Mouse (Mus musculus): ENCODE measurements at regions not wholly inside any gene's neighbourhood (a gene's known extent, or its start where the extent isn't known, plus 50 kb on each side); places are given as distances from the start of the nearest gene placed in this dataset.

DNA sequence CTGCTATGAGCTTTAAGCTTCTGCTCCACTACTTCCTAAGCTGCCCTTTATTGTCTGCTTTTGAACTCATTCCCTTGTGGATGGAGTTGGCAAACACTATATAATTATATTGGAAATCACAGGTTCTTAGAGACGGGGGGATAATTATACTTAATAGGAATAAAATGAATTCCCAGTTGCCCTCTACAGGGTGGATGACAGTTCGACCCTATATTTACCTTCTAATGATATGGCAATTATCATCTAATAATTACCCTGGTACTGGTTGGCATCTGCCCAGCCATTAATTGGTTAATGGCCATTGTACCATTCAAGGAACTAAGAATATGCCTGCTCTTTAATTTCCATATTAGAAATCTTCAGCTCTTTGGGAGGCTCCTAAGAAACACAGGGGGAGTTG is 302.5 kb upstream of the 4931429L15Rik start:
- DNase-seq (ENCODE audit: low spot score), result no peak

DNA sequence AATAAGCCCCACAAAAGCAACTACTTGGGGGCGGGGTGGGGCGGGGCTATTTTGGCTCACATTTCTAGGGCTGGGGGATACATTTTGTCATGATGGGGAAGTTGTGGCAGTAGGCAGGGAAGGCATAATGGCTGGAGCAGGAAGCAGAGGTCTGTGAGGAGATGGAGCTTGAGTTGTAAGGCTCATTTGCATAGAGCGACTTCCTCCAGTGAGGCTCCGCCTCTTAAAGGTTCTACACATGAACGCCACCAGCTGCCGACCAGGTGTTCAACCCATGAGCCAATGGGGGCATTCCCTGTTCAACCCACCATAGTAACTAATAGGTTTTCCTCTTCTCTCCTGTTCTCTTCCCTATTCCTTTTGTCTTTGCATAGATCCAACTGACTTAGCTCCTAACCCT is 302.1 kb upstream of the 4931429L15Rik start:
- no peak for DNase-seq (ENCODE audit: low spot score)

DNA sequence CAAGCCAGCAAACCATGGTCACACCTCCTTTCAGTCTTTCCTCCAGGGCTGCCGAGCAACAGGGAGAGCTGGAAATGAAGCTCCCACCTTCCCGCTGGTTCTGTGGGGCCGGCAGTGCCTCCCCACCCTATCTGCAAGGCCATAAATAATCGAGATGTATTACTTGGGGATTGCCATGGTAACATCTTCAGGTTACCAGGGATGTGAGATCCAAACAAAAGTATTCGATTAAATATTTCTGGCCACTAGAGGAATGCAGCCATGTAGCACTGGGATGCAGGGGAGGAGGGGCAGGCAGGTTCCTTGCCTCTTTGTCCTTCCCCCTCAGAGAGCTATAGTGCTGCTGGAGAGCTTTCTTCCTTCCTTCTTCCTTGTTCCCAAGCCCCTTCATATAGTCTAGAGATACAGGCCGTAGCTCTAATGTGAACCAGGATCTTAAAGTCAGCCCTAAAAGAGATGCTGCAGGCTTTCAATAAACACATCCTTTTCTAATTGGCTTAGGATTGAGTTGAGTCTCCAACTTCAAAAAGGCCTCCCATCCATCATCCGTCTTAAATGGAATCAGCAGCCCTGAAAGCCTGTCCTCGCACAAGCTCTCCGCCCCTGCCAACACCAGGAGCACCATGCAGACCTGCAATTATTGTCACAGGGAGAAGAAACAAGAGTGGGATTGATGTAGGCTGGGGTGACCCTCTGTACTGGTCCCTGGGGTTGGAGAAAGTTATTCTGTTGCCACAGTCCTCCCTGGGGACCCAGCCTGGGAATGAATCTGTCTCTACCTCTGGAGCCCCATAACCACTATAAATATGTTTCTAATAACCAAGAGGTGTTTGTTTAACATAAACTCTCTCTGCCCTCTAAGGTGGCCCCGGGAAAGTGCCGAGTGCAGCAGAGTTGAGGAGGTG is 290.6 kb upstream of the 4931429L15Rik start:
- DNase-seq (ENCODE audit: low spot score), result no peak

DNA sequence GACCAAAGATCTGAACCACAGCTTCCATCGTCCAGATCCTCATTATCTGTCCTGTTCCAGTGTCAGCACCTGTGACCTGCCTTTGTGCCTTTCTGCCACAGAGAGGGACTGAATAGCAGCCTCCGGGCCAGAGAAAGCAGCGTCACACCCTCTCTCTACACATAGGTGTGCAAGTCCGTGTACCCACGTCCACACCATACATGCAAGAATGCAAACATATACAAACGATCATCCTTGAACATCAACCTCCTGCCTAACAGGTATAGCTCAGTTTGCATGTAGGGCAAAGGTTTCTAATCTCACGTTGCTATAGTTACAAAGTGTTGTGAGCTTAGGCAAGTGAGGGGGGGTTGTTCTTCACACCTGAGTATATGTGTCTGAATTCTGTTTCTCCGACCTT is 288.9 kb upstream of the 4931429L15Rik start:
- no peak for DNase-seq (ENCODE audit: low spot score)

DNA sequence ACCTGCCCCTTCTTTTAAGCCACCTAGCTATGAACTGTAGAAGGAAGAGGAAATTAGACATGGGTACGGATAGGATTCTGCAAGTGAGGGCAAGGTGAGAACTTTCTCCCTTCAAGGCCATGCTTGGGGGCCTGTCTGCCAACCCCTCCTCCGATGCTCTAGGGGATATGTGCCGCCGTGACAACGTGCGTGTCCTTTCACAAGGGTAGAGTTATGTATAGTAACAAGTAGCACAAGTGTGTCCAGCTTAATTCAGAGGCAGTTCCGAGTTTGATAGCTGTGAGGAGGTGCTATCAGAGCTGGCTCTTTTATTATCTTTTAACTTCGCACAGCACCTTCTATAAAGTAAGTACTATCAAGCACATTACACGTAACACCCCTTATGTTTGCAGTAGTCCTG is 281.0 kb upstream of the 4931429L15Rik start:
- DNase-seq (ENCODE audit: low spot score), result no peak

DNA sequence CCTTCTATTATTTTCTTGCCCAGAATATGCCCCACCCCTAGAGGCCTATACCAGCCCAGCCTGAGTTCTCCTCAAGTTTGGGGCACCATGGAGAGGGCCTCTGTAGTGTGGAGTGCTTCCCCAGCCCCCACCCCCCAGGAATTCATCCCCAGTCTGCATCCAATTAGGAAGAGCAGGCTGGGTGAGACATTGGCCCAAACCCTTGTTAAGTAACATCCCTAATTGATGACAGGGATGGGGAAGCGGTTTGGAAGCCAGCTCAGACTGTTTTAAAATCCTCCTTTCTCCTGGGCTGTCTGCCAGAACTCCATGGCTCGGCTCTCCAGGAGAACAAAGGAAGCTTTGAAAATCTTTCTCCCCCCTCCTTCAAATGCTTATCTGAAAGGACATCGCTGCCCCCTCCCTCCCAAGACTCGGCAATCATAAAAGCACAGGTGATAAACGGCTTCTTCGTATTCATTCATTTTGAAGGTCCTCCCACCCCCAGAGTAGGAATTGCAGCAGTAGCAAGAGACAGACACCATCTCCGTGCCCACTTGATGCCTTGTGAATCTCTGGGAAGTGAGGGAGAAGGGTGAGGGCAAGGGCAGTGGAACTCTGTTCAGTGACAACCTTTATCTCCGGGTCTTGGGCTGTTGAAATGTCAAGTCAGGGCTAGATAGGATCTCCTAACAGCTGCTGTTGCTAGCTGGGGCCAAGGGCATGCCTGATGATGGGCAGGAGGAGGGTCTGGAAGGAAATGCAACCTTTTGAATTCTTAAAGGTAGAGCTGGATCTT is 280.3 kb upstream of the 4931429L15Rik start:
- no peak for DNase-seq (ENCODE audit: low spot score)

DNA sequence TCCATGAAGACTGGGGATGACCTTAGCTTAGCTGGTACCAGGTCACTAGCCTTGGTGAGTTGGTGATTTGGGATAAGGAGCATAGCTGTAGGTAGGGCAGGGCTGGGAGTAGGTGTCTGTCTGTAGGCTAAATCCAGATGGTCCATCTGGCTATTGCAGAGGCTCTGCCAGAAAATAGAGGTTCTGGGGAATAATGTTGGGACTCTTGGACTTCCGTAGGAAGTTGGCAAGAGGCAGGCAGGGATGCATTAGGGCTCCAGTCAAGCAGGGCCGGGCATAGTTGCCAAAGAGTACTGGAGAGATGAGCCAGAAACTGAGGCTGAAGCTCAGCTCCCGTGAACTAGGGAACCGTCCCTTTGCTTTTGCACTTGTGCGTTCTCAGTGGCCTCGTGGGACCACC is 278.7 kb upstream of the 4931429L15Rik start:
- DNase-seq (ENCODE audit: low spot score), result no peak

DNA sequence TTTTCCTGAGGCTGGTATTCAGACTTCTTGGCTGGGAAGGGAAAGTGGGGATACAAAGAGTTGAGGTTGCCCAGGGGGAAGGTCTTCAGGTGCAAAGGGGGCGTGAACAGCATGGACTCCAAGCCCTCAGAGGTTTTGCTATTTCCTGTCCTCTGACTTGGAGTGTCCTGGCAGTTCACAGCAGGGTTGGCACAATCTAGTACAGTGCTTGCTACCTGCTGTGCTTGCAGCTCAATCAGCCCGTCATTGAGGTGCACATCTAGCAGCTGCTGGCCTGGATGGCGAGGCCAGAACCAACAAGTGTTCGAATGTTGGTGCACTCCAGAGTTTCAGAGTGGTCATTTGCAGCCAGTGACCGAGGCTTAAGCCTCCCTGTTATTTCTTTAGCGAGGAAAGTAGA is 273.7 kb upstream of the 4931429L15Rik start:
- DNase-seq (ENCODE audit: low spot score), result no peak

DNA sequence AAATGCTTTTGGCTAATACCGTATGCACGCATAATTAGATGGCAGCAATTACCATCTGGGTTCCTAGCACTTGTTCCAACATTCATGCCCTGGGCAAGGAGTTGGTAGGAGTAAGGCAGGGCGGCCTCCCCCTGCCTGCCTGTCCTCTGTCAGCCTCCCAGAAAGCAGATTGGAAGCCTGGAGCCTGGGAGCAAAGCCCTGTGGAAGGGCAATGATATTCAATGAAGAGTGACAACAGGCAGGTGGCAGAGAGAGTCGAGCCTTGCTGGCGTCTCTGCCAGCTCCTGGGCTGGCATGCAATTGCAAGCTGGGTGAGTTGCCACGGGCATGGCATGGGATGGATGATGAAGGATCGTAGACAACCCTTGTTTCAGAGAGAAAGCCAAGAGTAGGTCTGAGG is 273.1 kb upstream of the 4931429L15Rik start:
- DNase-seq (ENCODE audit: low spot score), result no peak

DNA sequence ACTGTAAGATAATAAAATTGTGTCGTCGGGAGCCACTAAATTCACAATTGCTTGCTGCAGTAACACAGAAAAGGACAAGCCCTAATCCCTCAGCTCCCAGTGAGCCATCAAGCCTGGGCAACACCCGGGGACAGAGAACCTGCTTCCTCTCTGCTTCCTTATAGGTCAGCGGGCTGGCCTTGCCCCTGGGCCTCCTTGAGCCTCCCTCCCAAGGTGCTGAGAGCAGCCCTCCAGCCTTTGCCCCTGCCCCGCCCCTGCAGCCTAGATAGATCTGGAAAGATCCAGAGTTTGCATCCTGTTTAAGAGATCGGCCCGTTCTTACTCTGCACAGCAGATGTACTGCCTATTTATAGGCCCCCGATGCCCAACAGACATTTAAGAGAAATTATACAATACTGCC is 267.0 kb upstream of the 4931429L15Rik start:
- no peak for DNase-seq (ENCODE audit: low spot score)

DNA sequence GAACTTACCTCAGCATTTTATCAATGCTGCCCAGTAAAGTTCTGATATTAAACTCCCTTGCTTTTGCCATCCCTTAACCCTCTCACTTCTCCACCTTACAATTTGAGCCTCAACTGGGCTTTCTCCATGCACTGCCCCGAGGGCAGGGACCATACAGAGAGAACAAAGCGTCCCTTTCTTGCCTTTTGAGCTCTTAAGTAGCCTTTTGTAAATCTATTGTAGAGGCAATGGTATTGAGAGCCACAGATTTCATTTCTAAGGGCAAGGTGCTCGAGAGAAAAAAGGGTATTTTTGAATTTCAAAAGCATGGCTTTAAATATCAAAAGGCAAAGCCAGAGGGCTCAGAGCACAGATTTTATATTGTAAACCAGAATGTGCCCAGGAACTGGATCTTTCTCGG is 262.1 kb upstream of the 4931429L15Rik start:
- DNase-seq (ENCODE audit: low spot score), result no peak

DNA sequence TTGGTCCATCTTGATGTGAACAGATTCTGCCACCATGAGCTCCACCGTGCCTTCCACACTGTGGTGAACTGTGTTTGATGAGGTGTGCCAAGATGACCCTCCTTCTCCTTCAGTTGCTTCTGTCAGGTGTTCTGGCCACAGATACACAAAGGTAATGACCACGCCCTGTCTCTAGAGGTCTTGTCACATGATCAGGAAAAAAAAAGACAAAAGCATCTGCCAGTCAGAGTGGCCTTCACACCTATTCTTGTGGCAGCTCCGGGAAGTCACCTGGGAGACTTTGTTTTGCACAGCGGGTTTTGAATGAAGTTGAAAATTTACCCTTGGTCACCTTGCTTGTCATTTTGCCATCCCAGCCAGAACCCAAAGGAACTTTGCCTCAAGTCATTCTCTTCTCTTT is 242.5 kb upstream of the 4931429L15Rik start:
- DNase-seq (ENCODE audit: low spot score), result no peak

DNA sequence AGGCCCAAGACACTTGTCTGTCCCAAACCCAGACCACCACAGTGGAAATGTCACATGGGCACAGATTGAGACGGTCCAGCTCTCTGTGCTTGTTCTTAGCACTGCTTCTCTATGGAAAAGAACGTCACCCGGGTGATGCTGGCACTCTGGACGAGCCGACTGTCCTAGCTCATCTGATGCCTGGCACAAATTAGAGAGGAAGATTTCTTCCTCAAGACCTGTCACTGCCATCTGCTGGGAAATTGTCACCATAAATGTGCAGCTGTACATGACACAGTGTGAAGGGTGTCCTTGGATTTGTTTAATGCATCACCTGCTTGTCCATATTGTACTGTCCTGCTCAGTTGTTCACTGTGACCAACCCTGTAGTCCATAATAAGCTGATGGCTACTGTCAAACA is 238.7 kb upstream of the 4931429L15Rik start:
- no peak for DNase-seq (ENCODE audit: low spot score)

DNA sequence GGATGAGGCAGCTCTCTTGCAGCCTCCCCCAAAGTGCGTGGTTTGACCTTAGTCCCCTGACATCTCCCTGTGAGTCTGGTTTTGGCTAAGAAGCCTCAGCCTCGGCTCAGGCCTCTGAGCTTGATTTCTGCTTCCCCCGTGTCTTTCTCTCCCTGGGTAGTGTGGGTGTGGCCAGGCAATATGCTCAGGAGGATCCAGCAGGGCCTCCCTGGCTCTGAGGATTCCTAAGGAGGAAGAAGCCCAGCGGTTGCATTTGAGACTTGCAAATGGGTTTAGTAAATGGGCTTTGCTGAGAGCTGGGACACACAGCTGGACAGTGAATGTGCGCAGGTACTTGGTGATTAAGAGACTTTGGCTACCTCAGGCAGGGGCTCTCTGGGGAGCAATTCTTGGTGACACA is 238.0 kb upstream of the 4931429L15Rik start:
- no peak for DNase-seq (ENCODE audit: low spot score)

DNA sequence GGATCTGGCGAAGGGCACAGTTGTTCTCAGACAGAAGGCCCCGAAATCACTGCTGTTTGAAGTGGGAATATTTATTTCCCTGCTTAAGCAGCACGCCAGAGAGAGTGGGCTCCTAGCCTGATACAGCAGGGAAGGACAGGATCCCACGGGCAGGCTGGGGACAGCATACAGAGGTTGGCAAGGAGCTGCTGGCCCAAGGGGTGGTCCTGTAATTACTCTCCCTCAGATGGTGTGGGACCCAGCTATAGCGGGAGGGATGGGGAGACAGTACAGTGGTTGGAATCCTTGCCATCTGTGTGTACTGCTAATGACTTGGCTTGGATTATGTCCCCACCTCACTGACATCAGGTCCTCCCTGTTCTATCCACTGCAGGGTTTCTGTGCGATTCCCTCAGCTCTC is 235.4 kb upstream of the 4931429L15Rik start:
- no peak for DNase-seq (ENCODE audit: low spot score)

DNA sequence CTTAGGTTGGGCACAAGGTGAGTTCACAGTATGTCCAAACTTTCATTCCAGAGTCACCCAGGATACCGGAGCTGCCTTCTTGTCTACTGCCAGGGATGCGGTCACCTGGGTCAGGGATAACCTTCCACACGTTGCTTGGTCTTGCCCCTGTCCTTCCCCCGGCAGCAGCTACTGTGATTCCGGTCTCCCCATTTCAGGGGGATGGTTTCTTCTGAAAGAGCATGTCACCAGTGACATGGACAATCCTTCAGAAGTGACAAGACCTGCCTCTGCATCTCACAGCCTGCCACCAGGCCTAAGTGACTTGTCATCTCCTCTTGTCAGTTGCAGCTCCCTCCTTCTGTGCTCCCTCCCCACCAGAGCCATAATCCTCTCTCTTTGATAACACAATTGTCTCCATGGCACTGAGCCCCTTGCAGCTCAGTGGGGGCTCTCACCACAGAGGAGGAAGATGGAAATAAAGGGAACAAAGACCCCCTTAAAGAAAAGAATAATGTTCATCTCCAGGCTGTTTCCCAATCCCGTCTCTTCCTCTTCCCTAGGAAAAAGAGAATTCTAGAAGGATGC is 234.9 kb upstream of the 4931429L15Rik start:
- no peak for DNase-seq (ENCODE audit: low spot score)

DNA sequence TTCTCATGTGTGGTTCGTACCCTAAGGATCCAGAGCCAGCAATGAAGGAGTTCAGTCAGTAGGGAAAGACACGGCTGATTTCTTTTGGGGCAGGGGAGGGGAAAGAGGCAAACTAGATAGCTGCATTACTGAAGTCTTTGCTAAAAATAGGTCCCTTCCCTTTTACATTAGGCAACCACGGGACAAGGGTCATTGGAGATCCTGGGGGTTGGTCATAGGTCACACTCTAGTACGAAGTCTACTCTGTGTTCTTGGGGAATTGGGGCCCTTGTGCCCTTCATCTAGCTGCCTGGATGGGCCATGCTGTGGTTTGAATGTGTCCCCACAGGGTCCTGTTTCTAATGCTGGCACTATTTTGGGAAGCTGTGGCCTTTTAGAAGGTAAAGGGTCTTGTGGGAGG is 229.6 kb upstream of the 4931429L15Rik start:
- DNase-seq (ENCODE audit: low spot score), result no peak

DNA sequence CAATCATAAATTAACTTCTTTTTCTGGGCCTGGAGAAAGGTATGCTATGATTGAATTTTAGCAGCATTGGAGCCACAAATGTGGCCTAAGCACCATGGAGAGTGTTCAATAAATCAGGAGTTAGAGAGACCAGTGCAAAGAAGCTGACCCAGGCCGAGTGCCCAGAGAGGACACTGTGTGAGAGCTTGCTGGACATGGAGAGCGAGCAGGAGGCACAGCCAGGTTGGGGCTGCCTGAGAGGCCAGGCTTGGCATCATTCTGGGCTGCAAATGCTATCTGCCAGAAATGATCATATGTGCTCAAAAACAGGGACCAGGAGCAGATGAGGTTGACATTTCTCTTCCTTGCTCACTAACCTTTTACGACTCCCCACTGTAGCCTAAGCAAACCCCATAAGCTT is 224.5 kb upstream of the 4931429L15Rik start:
- DNase-seq (ENCODE audit: low spot score), result no peak

DNA sequence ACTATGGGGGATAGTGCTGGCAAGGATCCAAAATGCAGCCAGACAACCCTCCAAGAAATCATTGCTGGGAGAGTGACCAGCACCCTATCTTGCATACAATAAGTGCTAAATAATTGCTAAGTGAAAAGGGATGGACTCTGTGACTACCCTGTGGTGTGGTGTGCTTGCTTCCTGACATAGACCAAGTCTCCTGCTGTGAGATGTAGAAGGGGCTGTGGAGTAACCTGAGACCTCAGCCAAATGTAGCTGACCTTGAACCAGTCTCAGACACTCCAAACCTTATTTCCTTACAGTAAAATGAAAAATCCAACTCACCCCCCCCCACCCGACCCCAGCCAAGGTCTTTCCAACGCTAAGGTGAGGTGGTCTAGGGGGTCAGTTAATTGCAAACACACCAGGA is 221.2 kb upstream of the 4931429L15Rik start:
- no peak for DNase-seq (ENCODE audit: low spot score)

DNA sequence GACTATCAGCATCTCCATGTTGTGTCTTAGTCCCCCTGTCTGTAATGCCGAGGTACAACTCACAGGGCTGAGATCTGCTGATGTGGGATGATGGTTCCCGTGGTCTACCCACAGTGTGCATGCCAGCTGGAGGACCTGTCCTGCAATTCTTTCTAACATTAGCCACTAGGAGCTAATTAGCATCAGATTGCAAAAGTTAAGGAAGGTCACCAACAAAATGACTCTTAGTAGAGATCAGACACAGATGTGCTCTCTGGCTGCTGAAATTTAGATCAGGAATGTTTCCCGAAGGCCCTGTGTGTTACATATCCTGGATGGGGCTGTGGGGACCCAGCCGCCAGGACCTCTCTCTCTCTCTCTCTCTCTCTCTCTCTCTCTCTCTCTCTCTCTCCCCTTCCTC is 218.8 kb upstream of the 4931429L15Rik start:
- DNase-seq (ENCODE audit: low spot score), result no peak

DNA sequence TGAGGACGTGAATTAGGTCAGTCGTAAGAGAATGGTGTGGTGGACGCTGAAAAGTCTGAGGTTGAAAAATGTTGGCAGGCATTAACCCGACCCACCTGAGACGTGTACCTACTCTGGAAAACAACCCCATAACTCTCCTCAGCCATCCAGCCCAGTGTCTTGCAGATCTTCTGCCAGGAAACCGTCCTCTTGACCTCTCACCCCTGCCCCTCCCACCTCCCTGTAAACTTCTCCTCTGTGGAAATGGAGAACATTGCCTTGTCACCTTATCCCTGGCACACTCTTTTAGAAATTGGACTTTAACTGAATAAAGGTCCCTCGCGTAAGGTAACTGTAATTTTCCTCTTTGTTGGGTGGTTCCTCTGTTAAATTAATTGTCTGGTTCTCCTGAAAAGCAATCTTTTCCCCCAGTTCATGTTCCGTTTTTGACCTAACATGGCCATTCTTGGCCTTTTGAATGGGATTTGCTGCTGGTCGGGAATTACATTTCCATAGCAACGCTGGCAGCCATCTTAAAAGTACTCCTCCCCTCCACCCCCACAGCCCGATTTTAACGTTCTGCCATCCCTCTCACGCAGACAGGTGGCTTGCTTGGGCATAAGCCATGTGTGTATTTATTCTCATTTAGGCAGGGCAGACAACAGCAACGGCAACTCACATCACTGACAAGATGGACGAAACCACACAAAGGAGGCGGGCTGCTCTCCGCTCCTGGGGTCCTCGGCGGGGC is 196.8 kb upstream of the 4931429L15Rik start:
- DNase-seq (ENCODE audit: low spot score), result no peak

DNA sequence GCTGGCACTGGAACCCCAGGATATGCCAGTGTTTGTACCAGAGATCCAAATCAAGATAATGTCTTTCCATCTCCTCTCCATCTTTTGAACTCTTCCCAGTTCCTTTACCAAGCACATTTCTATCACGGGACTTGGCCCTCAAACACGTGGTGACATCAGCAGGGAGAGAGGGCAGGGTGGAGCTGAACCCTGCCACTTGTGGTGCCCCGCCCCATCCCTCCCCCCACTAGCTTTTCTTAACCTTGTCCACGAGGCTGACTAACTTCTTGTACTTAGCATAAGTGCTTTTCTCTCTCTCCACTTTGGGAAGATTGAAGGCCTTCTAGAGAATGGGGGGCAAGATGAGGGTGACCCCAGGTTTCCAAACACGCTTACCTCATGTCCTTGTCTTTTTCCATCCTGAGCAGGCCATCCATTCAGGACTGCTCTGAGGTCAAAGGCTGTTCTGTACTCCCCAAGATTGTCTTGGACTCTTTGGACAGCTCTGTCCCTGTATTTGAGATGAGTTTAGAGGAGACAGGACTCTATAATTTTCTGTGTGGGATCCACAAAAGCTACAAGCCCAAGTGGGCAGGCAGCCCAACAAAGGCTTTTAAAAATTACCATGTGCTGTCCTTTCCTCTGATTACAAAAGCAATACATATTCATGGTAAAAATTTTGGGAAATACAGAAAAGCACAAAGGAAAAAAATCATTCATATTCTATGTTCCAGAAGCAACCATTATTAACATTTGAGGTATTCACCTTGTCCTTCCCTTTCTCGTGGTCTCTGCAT is 192.7 kb upstream of the 4931429L15Rik start:
- no peak for DNase-seq (ENCODE audit: low spot score)

All from urinary bladder, postnatal 10 days (tissue).